ENCODE assay signal across 8 mouse cellular contexts in the genomic region with DNA sequence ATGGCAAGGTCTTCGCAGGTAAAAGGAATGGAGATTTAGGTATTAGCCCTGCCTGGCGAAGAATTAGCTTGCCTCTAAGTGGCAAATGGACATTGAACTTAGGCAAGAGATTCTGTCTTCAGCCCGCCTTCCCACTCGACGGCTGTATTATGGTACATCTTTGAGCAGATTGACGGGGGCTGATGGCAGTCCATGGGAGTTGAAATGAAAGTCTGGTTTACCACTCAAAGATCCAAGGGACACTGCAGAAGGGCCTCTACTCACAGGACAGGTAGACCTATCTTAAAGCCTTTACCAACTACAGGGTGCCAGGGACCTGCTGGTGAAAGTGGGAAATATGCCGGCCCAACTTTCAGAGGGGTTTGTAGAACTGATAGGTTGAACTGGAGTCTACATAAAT. TPM values are rescaled to one million over a fixed set of nuclear protein-coding genes. Genes with fewer than 3 reads are reported as not detected.
A peak's percentile ranks its signal among the peaks of the same experiment; 100 is the strongest.
DNase-seq lines count a peak whose midpoint lies in the region; ATAC-seq and TF ChIP-seq lines count a peak whose summit lies in the region.

No protein-coding gene starts in this region.

- H3K36me3 ChIP-seq in liver, embryonic 13.5 days = peaks cover 32% of the 10 kb centered on the region
- H3K36me3 ChIP-seq in stomach, postnatal 0 days (ENCODE audit: control insufficient read depth, insufficient read depth, low read length) = no peaks in the 10 kb centered on the region

- H3K4me2 ChIP-seq in liver, embryonic 13.5 days = peak overlapping the region; percentile 86
- peak overlapping the region; percentile 78 for H3K4me2 ChIP-seq in stomach, postnatal 0 days (replicated peaks; ENCODE audit: low read depth)

- no peak for TF ChIP-seq EP300 in stomach, postnatal 0 days (optimal IDR thresholded peaks at IDR 0.05)

- no peaks in the 10 kb centered on the region for H3K9me3 ChIP-seq in liver, embryonic 13.5 days (replicated peaks)
- H3K9me3 ChIP-seq in stomach, postnatal 0 days (ENCODE audit: control insufficient read depth, low read length) = no peaks in the 10 kb centered on the region

- DNase-seq in cerebellum, adult 11-12 months = peak; percentile 28
- no peak for DNase-seq in cerebellum, adult 9-10 months
- DNase-seq in thymus, postnatal 0 days (ENCODE audit: low spot score) = peak; percentile 7
- DNase-seq in thymus, postnatal 4 days = no peak
- peak; percentile 15 for DNase-seq in liver, embryonic 13.5 days
- no peak for DNase-seq in stomach, postnatal 0 days (ENCODE audit: low spot score)
- DNase-seq in left cerebral cortex, adult 8-10 months (ENCODE audit: low spot score in 2 of 2) = no peak
- DNase-seq in thymus, adult 18-20 months = no peak

- H3K4me1 ChIP-seq in liver, embryonic 13.5 days (replicated peaks) = peaks cover 25% of the 10 kb centered on the region
- peaks cover 2% of the 10 kb centered on the region for H3K4me1 ChIP-seq in stomach, postnatal 0 days (replicated peaks; ENCODE audit: control insufficient read depth, insufficient read depth)

- no peak for TF ChIP-seq CTCF in stomach, postnatal 0 days (IDR thresholded peaks at IDR 0.05; ENCODE audit: low read depth)

- peak overlapping the region; percentile 85 for H3K9ac ChIP-seq in liver, embryonic 13.5 days
- peak overlapping the region; percentile 82 for H3K9ac ChIP-seq in stomach, postnatal 0 days (ENCODE audit: low read length)

- H3K27me3 ChIP-seq in liver, embryonic 13.5 days = no peaks in the 10 kb centered on the region
- H3K27me3 ChIP-seq in stomach, postnatal 0 days (ENCODE audit: control insufficient read depth, insufficient read depth, low read length) = no peaks in the 10 kb centered on the region

- ATAC-seq in liver, embryonic 13.5 days (ENCODE audit: low read depth) = no peak
- no peak for ATAC-seq in stomach, postnatal 0 days (ENCODE audit: low FRiP score, low TSS enrichment)

- H3K4me3 ChIP-seq in liver, embryonic 13.5 days (replicated peaks) = peak overlapping the region; percentile 82
- peak overlapping the region; percentile 74 for H3K4me3 ChIP-seq in stomach, postnatal 0 days (ENCODE audit: low read depth, low read length)

- H3K27ac ChIP-seq in liver, embryonic 13.5 days = peak overlapping the region; percentile 76; the same call in 1 of the 2 replicates
- peak overlapping the region; percentile 87; the same call in 1 of the 2 replicates for H3K27ac ChIP-seq in stomach, postnatal 0 days (replicated peaks)

- 12% methylated on average over 7 of the region's 7 CpGs for WGBS in liver, embryonic 13.5 days (ENCODE audit: insufficient replicate concordance)
- WGBS in stomach, postnatal 0 days = 16% methylated on average over 7 of the region's 7 CpGs

RNA-seq across cellular contexts. Expression of a gene that starts 0.9 kb away (rescaled TPM):
- 119 TPM in 2 replicates for polyA plus RNA-seq in thymus, postnatal 0 days (2015; fragmentation: Nextera tagmentation; extraction: Ambion mirVana)
- 52.0 and 61.1 TPM in 2 replicates for polyA plus RNA-seq in liver, embryonic 13.5 days (2015; fragmentation: Nextera tagmentation; extraction: Ambion mirVana)
- polyA plus RNA-seq in stomach, postnatal 0 days (2015; fragmentation: Nextera tagmentation; extraction: Ambion mirVana) = 56.9 and 60.2 TPM in 2 replicates
- total RNA-seq in left cerebral cortex, adult 8-10 months (2022) = 10 to 100 TPM; 36.7 to 43.9 (median 38.7) TPM

RNA-seq across cellular contexts. Expression of a gene that starts 7.5 kb away (rescaled TPM):
- polyA plus RNA-seq in thymus, postnatal 0 days (2015; fragmentation: Nextera tagmentation; extraction: Ambion mirVana) = 86.1 and 87.7 TPM in 2 replicates
- polyA plus RNA-seq in liver, embryonic 13.5 days (2015; fragmentation: Nextera tagmentation; extraction: Ambion mirVana) = 47.5 and 50.6 TPM in 2 replicates
- polyA plus RNA-seq in stomach, postnatal 0 days (2015; fragmentation: Nextera tagmentation; extraction: Ambion mirVana) = 37.5 and 38.0 TPM in 2 replicates
- 10 to 100 TPM; 18.0 to 22.9 (median 20.7) TPM for total RNA-seq in left cerebral cortex, adult 8-10 months (2022)

RNA-seq across cellular contexts. Expression of a gene that starts 60.0 kb away (rescaled TPM):
- polyA plus RNA-seq in thymus, postnatal 0 days (2015; fragmentation: Nextera tagmentation; extraction: Ambion mirVana) = 3.7 and 3.8 TPM in 2 replicates
- polyA plus RNA-seq in liver, embryonic 13.5 days (2015; fragmentation: Nextera tagmentation; extraction: Ambion mirVana) = 0.67 TPM in 2 replicates
- polyA plus RNA-seq in stomach, postnatal 0 days (2015; fragmentation: Nextera tagmentation; extraction: Ambion mirVana) = 3.0 TPM in 2 replicates
- total RNA-seq in left cerebral cortex, adult 8-10 months (2022) = 10 to 100 TPM; 12.5 to 21.1 (median 14.4) TPM

Comparison
In these comparisons a context has a peak if more than half of its experiments do, and no peak if none do; other contexts are left out.
1. DNase-seq: peak in cerebellum, adult 11-12 months (single experiment), thymus, postnatal 0 days (single experiment) and liver, embryonic 13.5 days (single experiment); none in cerebellum, adult 9-10 months (single experiment), thymus, postnatal 4 days (single experiment), stomach, postnatal 0 days (single experiment), left cerebral cortex, adult 8-10 months (0 of 2) and thymus, adult 18-20 months (0 of 2).